Mouse (Mus musculus) bone marrow, adult 2 months (tissue): ENCODE data around the gene Nipsnap2. TPM values are rescaled to one million over a fixed set of nuclear protein-coding genes. Genes with fewer than 3 reads are reported as not detected.
"Not testable (repeated sequence)": the region's sequence is repeated elsewhere in the genome, so short reads cannot be mapped to it uniquely, and the experiment has no call there.

ENCODE experiments used
- H3K27ac ChIP-seq: fragments of 200-500 bp; 2 replicates; pipeline ENCODE4 v1.5.1; 2012; ENCODE audit warnings: low read depth, mild to moderate bottlenecking, control low read depth, inconsistent platforms, low read length; ENCODE audit not compliant: control insufficient read depth, poor library complexity, insufficient read depth
- H3K4me1 ChIP-seq: fragments of 200-500 bp; 2 replicates; pipeline ENCODE4 v1.6.1; 2011; ENCODE audit warnings: low read length; ENCODE audit not compliant: control insufficient read depth, insufficient read depth
- H3K4me3 ChIP-seq: fragments of 200-500 bp; replicated peaks from 2 replicates; pipeline ENCODE3; 2011; ENCODE audit warnings: mild to moderate bottlenecking, low read depth, low read length, control low read depth; ENCODE audit not compliant: control insufficient read depth
- CTCF ChIP-seq: fragments of 200-500 bp; IDR thresholded peaks from 2 replicates; pipeline ENCODE4 v1.5.1; 2011; ENCODE audit warnings: low read length, control low read depth; ENCODE audit not compliant: control insufficient read depth, insufficient read depth
- POLR2A ChIP-seq: fragments of 200-500 bp; IDR thresholded peaks from 2 replicates; pipeline ENCODE4 v1.6.1; 2011; ENCODE audit warnings: low read depth, mild to moderate bottlenecking, control low read depth, low read length, borderline replicate concordance; ENCODE audit not compliant: control insufficient read depth
- WGBS: fragments of 180-500 bp; shearing (Covaris S2); methylation state at CpG from one replicate; pipeline ENCODE4 v1.1.7; 2018; 5-methylcytosine and 5-hydroxymethylcytosine counted together
- polyA plus RNA-seq: library from polyadenylated mRNA; stranded (reverse); fragments of >200 nt; gene quantifications from 2 replicates; pipeline ENCODE4 v1.2.4, GENCODE M21; 2011; ENCODE audit warnings: low replicate concordance; ENCODE audit not compliant: missing spikeins, insufficient read depth, insufficient read length

Gene Nipsnap2
- 18.7 and 24.9 TPM in 2 replicates for polyA plus RNA-seq

GRCm38 (mm10) chr5:129724834-129725773 is at the start of gene Nipsnap2:
Gene Nipsnap2 (plus strand): TSS chr5:129725063.
- H3K4me1 ChIP-seq, result peaks cover 2% of the 10 kb centered on the region
- WGBS, result under 1% methylated on average over 93 of the region's 93 CpGs
- peak within 1 kb of the TSS; percentile 96 for H3K27ac ChIP-seq
- peak within 1 kb of the TSS; percentile 69 for H3K4me3 ChIP-seq
- peak; percentile 77; the same call in 1 of the 2 replicates for TF ChIP-seq POLR2A
- TF ChIP-seq CTCF, result peak; percentile 99

- H3K27ac ChIP-seq, H3K4me3 ChIP-seq, H3K4me1 ChIP-seq: not testable (repeated sequence)
- WGBS, result 78% methylated on average over 5 of the region's 5 CpGs
These were observed 39.7 kb upstream of the Nipsnap2 start for GRCm38 (mm10) chr5:129685141-129685540.

GRCm38 (mm10) chr5:129687621-129688020 is 37.2 kb upstream of the Nipsnap2 start:
- no peak overlapping the region for H3K27ac ChIP-seq
- no peak overlapping the region for H3K4me3 ChIP-seq
- H3K4me1 ChIP-seq, result no peaks in the 10 kb centered on the region
- TF ChIP-seq POLR2A (no peak), CTCF (no peak)
- WGBS, result 74% methylated on average over 7 of the region's 7 CpGs

- Histone ChIP-seq H3K4me1 (no peaks in the 10 kb centered on the region), H3K27ac (no peak overlapping the region), H3K4me3 (no peak overlapping the region)
- TF ChIP-seq POLR2A, result no peak
- TF ChIP-seq CTCF, result no peak
- 71% methylated on average over 3 of the region's 3 CpGs for WGBS
These were observed 34.3 kb upstream of the Nipsnap2 start for GRCm38 (mm10) chr5:129690528-129690927.

- 37% methylated on average over 2 of the region's 2 CpGs for WGBS
- TF ChIP-seq CTCF (no peak), POLR2A (no peak)
- no peak overlapping the region for H3K27ac ChIP-seq
- H3K4me1 ChIP-seq, result peaks cover 2% of the 10 kb centered on the region
- H3K4me3 ChIP-seq, result no peak overlapping the region
These were observed 24.4 kb upstream of the Nipsnap2 start for GRCm38 (mm10) chr5:129700506-129700905.

GRCm38 (mm10) chr5:129701706-129702105 is 23.2 kb upstream of the Nipsnap2 start:
- WGBS, result 68% methylated on average over 1 of the region's 1 CpGs
- no peak for TF ChIP-seq CTCF
- TF ChIP-seq POLR2A, result no peak

GRCm38 (mm10) chr5:129703368-129703767 is 21.5 kb upstream of the Nipsnap2 start:
- TF ChIP-seq CTCF, result no peak
- TF ChIP-seq POLR2A, result no peak
- Histone ChIP-seq H3K4me1 (peaks cover 2% of the 10 kb centered on the region), H3K4me3 (no peak overlapping the region), H3K27ac (no peak overlapping the region)

More at GRCm38 (mm10) chr5:129701706-129702105, 23.2 kb upstream of the Nipsnap2 start:
- H3K4me1 ChIP-seq, result peaks cover 2% of the 10 kb centered on the region
- no peak overlapping the region for H3K4me3 ChIP-seq
- no peak overlapping the region for H3K27ac ChIP-seq

GRCm38 (mm10) chr5:129708412-129708811 is 16.5 kb upstream of the Nipsnap2 start, which contains the start of gene Sept14:
Gene Sept14 (minus strand): TSS chr5:129708512.
- WGBS, result 60% methylated on average over 2 of the region's 2 CpGs
- no peak within 1 kb of the TSS for H3K4me3 ChIP-seq
- H3K4me1 ChIP-seq, result no peaks in the 10 kb centered on the region; the same call in 1 of the 2 replicates
- H3K27ac ChIP-seq, result no peak within 1 kb of the TSS
- TF ChIP-seq CTCF, result no peak
- no peak for TF ChIP-seq POLR2A

GRCm38 (mm10) chr5:129715326-129715861 is 9.5 kb upstream of the Nipsnap2 start, which contains the start of gene Mrps17:
Gene Mrps17 (plus strand): TSS chr5:129715497.
- peak within 1 kb of the TSS; percentile 76 for H3K27ac ChIP-seq
- WGBS, result under 1% methylated on average over 33 of the region's 33 CpGs
- TF ChIP-seq CTCF (peak; percentile 14; the same call in 1 of the 2 replicates), POLR2A (peak; percentile 92)
- H3K4me1 ChIP-seq, result no peaks in the 10 kb centered on the region; the same call in 1 of the 2 replicates
- peak within 1 kb of the TSS; percentile 98 for H3K4me3 ChIP-seq
